Mouse (Mus musculus) heart, adult 2 months (tissue): ENCODE measurements around the gene Filip1l. TPM values are rescaled to one million over a fixed set of nuclear protein-coding genes. Genes with fewer than 3 reads are reported as not detected.

Source experiments
- DNase-seq, 2 experiments: peaks; one replicate each; pipeline ENCODE4 v3.0.0; 2021
- H3K27ac ChIP-seq: fragments of 200-600 bp; 2 replicates; pipeline ENCODE4 v1.8.1; 2022
- H3K27me3 ChIP-seq: fragments of 200-500 bp; 2 replicates; pipeline ENCODE4 v1.6.1; 2012; ENCODE audit warnings: mild to moderate bottlenecking, low read length, inconsistent platforms, mixed read lengths; ENCODE audit not compliant: control insufficient read depth, insufficient read depth
- H3K36me3 ChIP-seq: fragments of 200-500 bp; 2 replicates; pipeline ENCODE4 v1.6.1; 2012; ENCODE audit warnings: low read length, inconsistent platforms; ENCODE audit not compliant: control insufficient read depth, insufficient read depth
- H3K4me1 ChIP-seq: fragments of 200-500 bp; 2 replicates; pipeline ENCODE4 v1.6.1; 2011; ENCODE audit warnings: low read length; ENCODE audit not compliant: control insufficient read depth, insufficient read depth
- H3K4me3 ChIP-seq: fragments of 200-600 bp; 2 replicates; pipeline ENCODE4 v1.8.1; 2022
- H3K79me2 ChIP-seq: fragments of 200-500 bp; replicated peaks from 2 replicates; pipeline ENCODE4 v1.6.1; 2012; ENCODE audit warnings: mild to moderate bottlenecking, inconsistent platforms, low read length, moderate library complexity, mixed read lengths; ENCODE audit not compliant: control insufficient read depth, insufficient read depth
- H3K9ac ChIP-seq: fragments of 200-500 bp; 2 replicates; pipeline ENCODE4 v1.6.1; 2012; ENCODE audit warnings: low read depth, mild to moderate bottlenecking, control low read depth, inconsistent platforms, low read length, mixed read lengths
- CTCF ChIP-seq: fragments of 200-600 bp; IDR thresholded peaks from 2 replicates; pipeline ENCODE4 v1.8.1; 2022; ENCODE audit warnings: antibody characterized with exemption, mild to moderate bottlenecking, moderate library complexity
- EP300 ChIP-seq: fragments of 200-500 bp; IDR thresholded peaks from 2 replicates; pipeline ENCODE4 v1.6.1; 2011; ENCODE audit warnings: low read depth, low read length, control low read depth; ENCODE audit not compliant: insufficient read depth
- POLR2A ChIP-seq: fragments of 200-500 bp; IDR thresholded peaks from 2 replicates; pipeline ENCODE4 v1.6.1; 2011; ENCODE audit warnings: mild to moderate bottlenecking, low read depth, low read length, control low read depth; ENCODE audit not compliant: insufficient read depth
- WGBS: fragments of 180-500 bp; shearing (Covaris S2); methylation state at CpG from one replicate; pipeline ENCODE4 v1.1.7; 2018; 5-methylcytosine and 5-hydroxymethylcytosine counted together
- intact Hi-C: fragments of 180-260 bp; cut with DNase I; formaldehyde crosslinking; loops from one replicate; pipeline ENCODE4 v1.15.1; 2025
- polyA plus RNA-seq: library from polyadenylated mRNA; depleted of rRNA; stranded (reverse); fragments of >200 nt; gene quantifications from 2 replicates; pipeline ENCODE4 v1.2.3, GENCODE M21; 2012
- total RNA-seq, 2 experiments: library from RNA; stranded (reverse); gene quantifications; 2 replicates each; pipeline ENCODE4 v1.2.3; 2021

Filip1l gene
- total and polyA plus RNA-seq, 3 experiments, result 9.2 to 36.3 (median 35.0) TPM

DNA sequence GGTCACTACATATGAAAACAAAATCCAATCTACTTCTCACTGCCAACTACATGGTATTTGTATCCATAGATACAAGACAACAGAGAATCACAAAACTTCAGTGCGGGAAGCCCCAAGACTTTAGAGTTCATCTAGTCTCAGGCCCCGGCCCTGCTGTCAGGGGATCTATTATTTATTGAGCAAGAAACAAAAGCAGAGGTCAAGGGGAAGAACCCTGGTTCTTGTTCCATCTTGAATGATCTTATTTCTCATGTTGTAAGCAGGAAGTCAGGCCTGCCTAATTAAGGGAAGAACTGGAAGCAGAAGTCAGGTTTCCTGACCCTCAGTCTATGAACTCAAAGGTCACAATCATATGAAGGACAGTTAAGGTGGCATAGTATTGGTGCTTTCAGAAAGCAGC, 149.3 kb downstream of the Filip1l start:
- DNase-seq, result no peak
- 25% methylated on average over 2 of the region's 2 CpGs for WGBS
- TF ChIP-seq POLR2A (no peak), CTCF (no peak), EP300 (no peak)
- Histone ChIP-seq H3K79me2 (no peaks in the 10 kb centered on the region; the same call in 1 of the 2 replicates), H3K4me3 (no peak overlapping the region), H3K4me1 (peaks cover 1% of the 10 kb centered on the region; the same call in 1 of the 2 replicates), H3K36me3 (peaks cover 8% of the 10 kb centered on the region), H3K9ac (no peak overlapping the region), H3K27ac (peak overlapping the region; percentile 5; the same call in 1 of the 2 replicates), H3K27me3 (no peaks in the 10 kb centered on the region)
- intact Hi-C loops, result no loop called here

DNA sequence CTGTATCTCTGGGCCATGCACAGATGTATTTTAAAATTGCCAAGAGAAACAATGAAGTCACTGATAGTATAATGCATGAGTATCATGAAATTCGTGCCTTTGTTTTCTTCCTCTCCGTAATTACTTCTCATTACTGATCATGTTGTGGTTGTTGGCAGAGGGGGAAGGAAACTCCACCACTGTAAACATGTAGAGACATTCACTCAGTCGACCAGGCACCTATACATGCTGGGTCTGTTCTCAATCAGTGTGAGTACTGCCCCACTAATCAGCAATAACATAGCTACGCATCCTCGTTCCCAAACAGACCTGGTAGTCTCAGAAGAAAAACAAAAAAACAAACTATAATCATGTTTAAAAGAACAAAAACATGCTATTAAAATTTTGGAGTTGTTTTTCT, 149.9 kb downstream of the Filip1l start:
- intact Hi-C loops, result no loop called here
- WGBS, result 57% methylated on average over 5 of the region's 5 CpGs
- no peak overlapping the region for H3K4me3 ChIP-seq

DNA sequence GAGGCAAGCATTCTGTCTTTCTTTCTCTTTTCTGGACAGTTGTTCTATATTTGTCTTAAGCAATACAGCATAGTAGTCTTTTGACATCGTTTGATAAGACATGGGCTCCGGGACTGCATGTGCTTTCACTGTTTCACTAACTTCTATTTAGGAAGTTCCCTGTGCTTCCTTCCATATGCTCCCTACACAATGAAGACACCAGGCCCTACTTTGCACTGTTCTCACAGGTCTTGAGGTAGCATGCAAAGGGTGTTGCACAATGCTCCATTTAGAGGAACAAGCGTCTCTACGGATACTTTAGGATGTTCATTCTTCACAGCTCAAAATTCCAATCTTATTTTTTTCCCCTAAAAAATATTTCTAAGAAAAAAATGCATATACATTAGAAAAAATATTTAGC, 151.8 kb downstream of the Filip1l start:
- Histone ChIP-seq H3K36me3 (peaks cover 8% of the 10 kb centered on the region), H3K9ac (no peak overlapping the region), H3K4me3 (no peak overlapping the region), H3K79me2 (no peaks in the 10 kb centered on the region; the same call in 1 of the 2 replicates), H3K27ac (no peak overlapping the region), H3K27me3 (no peaks in the 10 kb centered on the region), H3K4me1 (peaks cover 3% of the 10 kb centered on the region)
- no peak for TF ChIP-seq CTCF
- no peak for TF ChIP-seq EP300
- TF ChIP-seq POLR2A, result no peak
- no peak for DNase-seq
- WGBS, result 67% methylated on average over 4 of the region's 4 CpGs
- intact Hi-C loops, result no loop called here

More for the DNA sequence above, 149.9 kb downstream of the Filip1l start:
- TF ChIP-seq POLR2A (no peak), CTCF (no peak), EP300 (no peak)
- Histone ChIP-seq H3K36me3 (peaks cover 8% of the 10 kb centered on the region), H3K9ac (no peak overlapping the region), H3K27me3 (no peaks in the 10 kb centered on the region), H3K79me2 (no peaks in the 10 kb centered on the region; the same call in 1 of the 2 replicates), H3K4me1 (peaks cover 1% of the 10 kb centered on the region; the same call in 1 of the 2 replicates), H3K27ac (no peak overlapping the region; the same call in 1 of the 2 replicates)
- DNase-seq, result no peak

DNA sequence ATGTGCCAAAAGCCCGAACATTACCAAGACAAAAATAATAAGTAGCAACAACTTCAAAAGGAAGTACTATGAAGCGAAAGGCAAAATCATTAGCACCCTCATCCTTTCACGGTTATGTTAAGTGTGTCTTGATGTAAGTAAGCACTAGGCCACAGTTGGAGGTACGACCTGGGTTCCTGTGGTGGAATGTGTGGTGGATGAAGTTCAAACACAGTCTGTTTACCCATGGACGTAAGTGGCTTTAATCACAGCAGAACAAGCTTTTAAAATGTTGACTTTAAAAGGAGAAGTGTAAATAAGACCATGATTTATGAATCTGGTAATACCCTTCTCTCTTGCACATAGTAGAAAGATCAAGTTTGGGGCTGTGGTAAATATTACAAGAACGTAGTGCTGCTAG, 153.2 kb downstream of the Filip1l start:
- no peak overlapping the region for H3K4me3 ChIP-seq
- intact Hi-C loops, result no loop called here
- no peaks in the 10 kb centered on the region; the same call in 1 of the 2 replicates for H3K79me2 ChIP-seq
- no peak for DNase-seq
- TF ChIP-seq CTCF (no peak), POLR2A (no peak), EP300 (no peak)
- WGBS, result 91% methylated on average over 6 of the region's 6 CpGs
- peaks cover 3% of the 10 kb centered on the region for H3K4me1 ChIP-seq
- no peak overlapping the region for H3K27ac ChIP-seq
- peaks cover 8% of the 10 kb centered on the region for H3K36me3 ChIP-seq
- no peak overlapping the region for H3K9ac ChIP-seq
- H3K27me3 ChIP-seq, result no peaks in the 10 kb centered on the region

DNA sequence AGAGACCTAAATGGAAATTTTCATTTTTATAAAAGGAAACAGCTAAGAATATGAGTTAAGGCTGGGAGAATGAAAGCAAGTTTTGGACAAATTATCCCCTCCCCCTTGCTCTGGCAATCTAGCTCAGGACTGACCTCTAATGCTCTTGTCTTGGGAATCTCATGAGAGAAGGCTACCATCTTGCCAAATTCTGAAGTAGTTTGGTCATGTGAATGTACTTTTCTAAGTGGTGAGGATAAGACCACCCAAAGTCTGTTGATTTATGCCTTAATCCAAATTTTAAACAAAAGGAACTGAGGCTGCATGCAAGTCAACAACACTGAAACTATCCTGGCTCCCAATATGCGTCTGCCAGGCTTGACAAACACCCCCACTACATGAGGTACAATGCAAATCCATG, 155.5 kb downstream of the Filip1l start:
- 76% methylated on average over 1 of the region's 1 CpGs for WGBS
- peak overlapping the region; percentile 54 for H3K27ac ChIP-seq
- no peak overlapping the region for H3K9ac ChIP-seq
- H3K27me3 ChIP-seq, result no peaks in the 10 kb centered on the region
- H3K4me1 ChIP-seq, result peaks cover 2% of the 10 kb centered on the region
- intact Hi-C loops, result no loop called here
- H3K4me3 ChIP-seq, result no peak overlapping the region
- no peak for DNase-seq
- no peak for TF ChIP-seq EP300
- no peak for TF ChIP-seq POLR2A
- no peak for TF ChIP-seq CTCF
- H3K36me3 ChIP-seq, result no peaks in the 10 kb centered on the region
- H3K79me2 ChIP-seq, result no peaks in the 10 kb centered on the region

DNA sequence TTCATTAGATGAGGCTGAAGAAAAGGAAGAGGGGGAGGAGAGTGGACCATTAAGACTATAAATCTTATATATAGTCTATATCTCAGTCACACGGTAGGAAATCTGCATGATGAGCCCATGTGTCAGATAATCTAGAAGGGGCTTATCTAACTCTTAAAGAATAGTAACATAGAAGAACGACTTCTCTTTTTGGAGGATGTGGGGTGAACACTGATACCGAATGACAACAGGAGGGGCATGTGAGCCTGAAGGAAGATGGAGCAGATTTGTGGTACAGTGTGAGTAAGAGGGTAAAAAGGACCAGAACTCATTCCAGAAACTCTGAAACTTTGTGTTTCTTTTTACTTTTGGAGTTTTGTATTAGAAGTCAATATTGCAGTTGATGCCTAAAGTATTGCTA, 156.2 kb downstream of the Filip1l start:
- TF ChIP-seq EP300 (no peak), CTCF (no peak), POLR2A (no peak)
- intact Hi-C loops, result no loop called here
- 62% methylated on average over 3 of the region's 3 CpGs for WGBS

More for the DNA sequence above, 156.2 kb downstream of the Filip1l start:
- Histone ChIP-seq H3K27ac (no peak overlapping the region), H3K79me2 (no peaks in the 10 kb centered on the region), H3K36me3 (no peaks in the 10 kb centered on the region), H3K9ac (no peak overlapping the region), H3K27me3 (no peaks in the 10 kb centered on the region), H3K4me1 (peaks cover 2% of the 10 kb centered on the region), H3K4me3 (no peak overlapping the region)
- DNase-seq, result no peak
